Mouse (Mus musculus): Measurements from ENCODE around the gene Dhdh. TPM values are rescaled to one million over a fixed set of nuclear protein-coding genes. Genes with fewer than 3 reads are reported as not detected.
"Not testable (repeated sequence)": the region's sequence is repeated elsewhere in the genome, so short reads cannot be mapped to it uniquely, and the experiment has no call there.

Gene Dhdh
- polyA plus RNA-seq, 1 experiment from 2014 or later: 2.2 TPM

- no peaks in the 10 kb centered on the region for H3K27me3 ChIP-seq (ENCODE audit: control insufficient read depth, insufficient read depth, low read length)
- ATAC-seq (ENCODE audit: insufficient read depth, low FRiP score): no peak
- H3K9me3 ChIP-seq (replicated peaks; ENCODE audit: control insufficient read depth, low read length): no peaks in the 10 kb centered on the region
- no peak overlapping the region for H3K4me2 ChIP-seq (ENCODE audit: low read depth, low read length)
- H3K4me3 ChIP-seq (replicated peaks; ENCODE audit: low read length): no peak overlapping the region
- peak overlapping the region; percentile 8; the same call in 1 of the 2 replicates for H3K27ac ChIP-seq (ENCODE audit: low read length)
- peaks cover 19% of the 10 kb centered on the region; the same call in 1 of the 2 replicates for H3K36me3 ChIP-seq (ENCODE audit: control insufficient read depth, insufficient read depth, low read length)
- H3K4me1 ChIP-seq (ENCODE audit: control insufficient read depth, insufficient read depth, low read length): peaks cover 13% of the 10 kb centered on the region
- WGBS: 87% methylated on average over 5 of the region's 5 CpGs
- no peak overlapping the region for H3K9ac ChIP-seq (ENCODE audit: low read length)
Measured at GRCm38 (mm10) chr7:45492951-45493350, 4.3 kb upstream of the Dhdh start.

GRCm38 (mm10) chr7:45492225-45492844, 3.7 kb upstream of the Dhdh start:
- Histone ChIP-seq H3K27me3 (ENCODE audit: control insufficient read depth, insufficient read depth, low read length) (no peaks in the 10 kb centered on the region), H3K36me3 (ENCODE audit: control insufficient read depth, insufficient read depth, low read length) (peaks cover 14% of the 10 kb centered on the region; the same call in 1 of the 2 replicates), H3K4me1 (ENCODE audit: control insufficient read depth, insufficient read depth, low read length) (peaks cover 13% of the 10 kb centered on the region), H3K9me3 (replicated peaks; ENCODE audit: control insufficient read depth, low read length) (no peaks in the 10 kb centered on the region), H3K9ac (ENCODE audit: low read length) (no peak overlapping the region), H3K27ac (ENCODE audit: low read length) (peak overlapping the region; percentile 40; the same call in 1 of the 2 replicates), H3K4me2 (ENCODE audit: low read depth, low read length) (no peak overlapping the region), H3K4me3 (replicated peaks; ENCODE audit: low read length) (no peak overlapping the region)
- 90% methylated on average over 8 of the region's 8 CpGs for WGBS
- ATAC-seq (ENCODE audit: insufficient read depth, low FRiP score): no peak

GRCm38 (mm10) chr7:45491264-45491663, 2.7 kb upstream of the Dhdh start:
- 0 out of 2 replicates have a peak, but pooled peaks have one; percentile 37 for ATAC-seq (ENCODE audit: insufficient read depth, low FRiP score)
- Histone ChIP-seq H3K9ac (ENCODE audit: low read length) (no peak overlapping the region), H3K4me3 (replicated peaks; ENCODE audit: low read length) (no peak overlapping the region), H3K4me2 (ENCODE audit: low read depth, low read length) (peak overlapping the region; percentile 22; the same call in 1 of the 2 replicates), H3K9me3 (replicated peaks; ENCODE audit: control insufficient read depth, low read length) (no peaks in the 10 kb centered on the region), H3K27me3 (ENCODE audit: control insufficient read depth, insufficient read depth, low read length) (no peaks in the 10 kb centered on the region), H3K4me1 (ENCODE audit: control insufficient read depth, insufficient read depth, low read length) (peaks cover 13% of the 10 kb centered on the region), H3K27ac (ENCODE audit: low read length) (peak overlapping the region; percentile 15), H3K36me3 (ENCODE audit: control insufficient read depth, insufficient read depth, low read length) (peaks cover 14% of the 10 kb centered on the region; the same call in 1 of the 2 replicates)
- 15% methylated on average over 3 of the region's 3 CpGs for WGBS

GRCm38 (mm10) chr7:45490822-45491221, 2.2 kb upstream of the Dhdh start:
- ATAC-seq (ENCODE audit: insufficient read depth, low FRiP score): no peak
- no peak overlapping the region for H3K4me3 ChIP-seq (replicated peaks; ENCODE audit: low read length)
- H3K27me3 ChIP-seq (ENCODE audit: control insufficient read depth, insufficient read depth, low read length): no peaks in the 10 kb centered on the region
- no peaks in the 10 kb centered on the region for H3K9me3 ChIP-seq (replicated peaks; ENCODE audit: control insufficient read depth, low read length)
- H3K4me2 ChIP-seq (ENCODE audit: low read depth, low read length): peak overlapping the region; percentile 22; the same call in 1 of the 2 replicates
- no peak overlapping the region for H3K9ac ChIP-seq (ENCODE audit: low read length)
- H3K36me3 ChIP-seq (ENCODE audit: control insufficient read depth, insufficient read depth, low read length): peaks cover 14% of the 10 kb centered on the region; the same call in 1 of the 2 replicates
- H3K4me1 ChIP-seq (ENCODE audit: control insufficient read depth, insufficient read depth, low read length): peaks cover 13% of the 10 kb centered on the region
- peak overlapping the region; percentile 15 for H3K27ac ChIP-seq (ENCODE audit: low read length)
- 39% methylated on average over 9 of the region's 9 CpGs for WGBS

- Histone ChIP-seq H3K9me3 (replicated peaks; ENCODE audit: control insufficient read depth, low read length) (no peaks in the 10 kb centered on the region), H3K4me1 (ENCODE audit: control insufficient read depth, insufficient read depth, low read length) (peaks cover 13% of the 10 kb centered on the region), H3K27ac (ENCODE audit: low read length) (no peak overlapping the region), H3K27me3 (ENCODE audit: control insufficient read depth, insufficient read depth, low read length) (no peaks in the 10 kb centered on the region), H3K4me2 (ENCODE audit: low read depth, low read length) (no peak overlapping the region), H3K36me3 (ENCODE audit: control insufficient read depth, insufficient read depth, low read length) (peaks cover 8% of the 10 kb centered on the region; the same call in 1 of the 2 replicates), H3K4me3 (replicated peaks; ENCODE audit: low read length) (no peak overlapping the region), H3K9ac (ENCODE audit: low read length) (no peak overlapping the region)
- 73% methylated on average over 7 of the region's 7 CpGs for WGBS
- ATAC-seq (ENCODE audit: insufficient read depth, low FRiP score): no peak
Measured at GRCm38 (mm10) chr7:45489578-45489977, 973 bp upstream of the Dhdh start.

GRCm38 (mm10) chr7:45487861-45488292, 728 bp downstream of the Dhdh start:
- H3K9ac ChIP-seq (ENCODE audit: low read length): peak overlapping the region; percentile 74
- 47% methylated on average over 11 of the region's 11 CpGs for WGBS
- peak overlapping the region; percentile 56; the same call in 1 of the 2 replicates for H3K27ac ChIP-seq (ENCODE audit: low read length)

GRCm38 (mm10) chr7:45486761-45487415, 1.7 kb downstream of the Dhdh start, which contains the start of gene Gm45808:
Gene Gm45808, minus strand, starts transcription at chr7:45486811.
- WGBS: 76% methylated on average over 12 of the region's 12 CpGs

More at GRCm38 (mm10) chr7:45487861-45488292, 728 bp downstream of the Dhdh start:
- Histone ChIP-seq H3K36me3 (ENCODE audit: control insufficient read depth, insufficient read depth, low read length) (0 out of 2 replicates have a peak, but pooled peaks cover 2% of the 10 kb centered on the region), H3K27me3 (ENCODE audit: control insufficient read depth, insufficient read depth, low read length) (no peaks in the 10 kb centered on the region), H3K4me1 (ENCODE audit: control insufficient read depth, insufficient read depth, low read length) (peaks cover 13% of the 10 kb centered on the region), H3K4me2 (ENCODE audit: low read depth, low read length) (peak overlapping the region; percentile 72), H3K4me3 (replicated peaks; ENCODE audit: low read length) (peak overlapping the region; percentile 49), H3K9me3 (replicated peaks; ENCODE audit: control insufficient read depth, low read length) (no peaks in the 10 kb centered on the region)
- ATAC-seq (ENCODE audit: insufficient read depth, low FRiP score): peak; percentile 14; the same call in 1 of the 2 replicates

GRCm38 (mm10) chr7:45486158-45486557, 2.4 kb downstream of the Dhdh start:
- Histone ChIP-seq H3K4me3 (replicated peaks; ENCODE audit: low read length) (no peak overlapping the region), H3K9me3 (replicated peaks; ENCODE audit: control insufficient read depth, low read length) (no peaks in the 10 kb centered on the region), H3K36me3 (ENCODE audit: control insufficient read depth, insufficient read depth, low read length) (no peaks in the 10 kb centered on the region), H3K9ac (ENCODE audit: low read length) (no peak overlapping the region), H3K27ac (ENCODE audit: low read length) (no peak overlapping the region), H3K4me1 (ENCODE audit: control insufficient read depth, insufficient read depth, low read length) (peaks cover 4% of the 10 kb centered on the region), H3K27me3 (ENCODE audit: control insufficient read depth, insufficient read depth, low read length) (no peaks in the 10 kb centered on the region), H3K4me2 (ENCODE audit: low read depth, low read length) (no peak overlapping the region)
- ATAC-seq (ENCODE audit: insufficient read depth, low FRiP score): no peak
- WGBS: 53% methylated on average over 7 of the region's 7 CpGs

More at GRCm38 (mm10) chr7:45486761-45487415, 1.7 kb downstream of the Dhdh start, which contains the start of gene Gm45808:
- Histone ChIP-seq H3K4me1 (ENCODE audit: control insufficient read depth, insufficient read depth, low read length) (peaks cover 11% of the 10 kb centered on the region), H3K9me3 (replicated peaks; ENCODE audit: control insufficient read depth, low read length) (no peaks in the 10 kb centered on the region), H3K4me3 (replicated peaks; ENCODE audit: low read length) (no peak within 1 kb of the TSS), H3K9ac (ENCODE audit: low read length) (no peak within 1 kb of the TSS), H3K27me3 (ENCODE audit: control insufficient read depth, insufficient read depth, low read length) (no peaks in the 10 kb centered on the region), H3K36me3 (ENCODE audit: control insufficient read depth, insufficient read depth, low read length) (no peaks in the 10 kb centered on the region), H3K27ac (ENCODE audit: low read length) (no peak within 1 kb of the TSS), H3K4me2 (ENCODE audit: low read depth, low read length) (no peak within 1 kb of the TSS)
- no peak for ATAC-seq (ENCODE audit: insufficient read depth, low FRiP score)

GRCm38 (mm10) chr7:45484985-45485384, 3.6 kb downstream of the Dhdh start:
- H3K9ac ChIP-seq (ENCODE audit: low read length); H3K4me1 ChIP-seq (ENCODE audit: control insufficient read depth, insufficient read depth, low read length); H3K4me2 ChIP-seq (ENCODE audit: low read depth, low read length); ATAC-seq (ENCODE audit: insufficient read depth, low FRiP score); H3K36me3 ChIP-seq (ENCODE audit: control insufficient read depth, insufficient read depth, low read length); H3K9me3 ChIP-seq (replicated peaks; ENCODE audit: control insufficient read depth, low read length); H3K4me3 ChIP-seq (replicated peaks; ENCODE audit: low read length); H3K27me3 ChIP-seq (ENCODE audit: control insufficient read depth, insufficient read depth, low read length); H3K27ac ChIP-seq (ENCODE audit: low read length): not testable (repeated sequence)
- 87% methylated on average over 5 of the region's 5 CpGs for WGBS

Measured in stomach, embryonic 16.5 days (tissue).